Mouse (Mus musculus) liver, embryonic 16.5 days (tissue): ENCODE results near the gene Carns1. TPM values are rescaled to one million over a fixed set of nuclear protein-coding genes. Genes with fewer than 3 reads are reported as not detected.

Experiments
- ATAC-seq: fragments of 200-750 bp; cut with Nextera tagmentation; 2 replicates; pipeline ENCODE4 v1.8.0; 2017; ENCODE audit warnings: low read depth, mild to moderate bottlenecking, moderate number of reproducible peaks, moderate library complexity
- H3K27ac ChIP-seq: fragments of 300-500 bp; sonication (generic); 2 replicates; pipeline ENCODE4 v1.5.1; 2014; ENCODE audit warnings: mild to moderate bottlenecking, low read length
- H3K27me3 ChIP-seq: fragments of 300-500 bp; sonication (generic); 2 replicates; pipeline ENCODE4 v1.6.1; 2014; ENCODE audit warnings: low read depth, low read length, mixed read lengths; ENCODE audit not compliant: control insufficient read depth, insufficient read depth
- H3K36me3 ChIP-seq: fragments of 300-500 bp; sonication (generic); 2 replicates; pipeline ENCODE4 v1.6.1; 2014; ENCODE audit warnings: mild to moderate bottlenecking; ENCODE audit not compliant: control insufficient read depth, insufficient read depth
- H3K4me1 ChIP-seq: fragments of 300-500 bp; sonication (generic); 2 replicates; pipeline ENCODE4 v1.6.1; 2014; ENCODE audit warnings: low read depth, low read length, mixed read lengths; ENCODE audit not compliant: control insufficient read depth
- H3K4me2 ChIP-seq: fragments of 300-500 bp; sonication (generic); 2 replicates; pipeline ENCODE4 v1.6.1; 2014; ENCODE audit warnings: low read depth, low read length, mixed read lengths
- H3K4me3 ChIP-seq: fragments of 300-500 bp; sonication (generic); 2 replicates; pipeline ENCODE4 v1.5.1; 2014; ENCODE audit warnings: low read depth, mild to moderate bottlenecking, low read length
- H3K9ac ChIP-seq: fragments of 300-500 bp; sonication (generic); 2 replicates; pipeline ENCODE4 v1.6.1; 2014; ENCODE audit warnings: low read depth, low read length
- H3K9me3 ChIP-seq: fragments of 300-500 bp; sonication (generic); replicated peaks from 2 replicates; pipeline ENCODE4 v1.6.1; 2016; ENCODE audit warnings: low read length; ENCODE audit not compliant: control insufficient read depth
- WGBS: fragments of 180-500 bp; shearing (Covaris S2); extraction: QIAGEN DNeasy Blood & Tissue Kit; methylation state at CpG from one replicate; pipeline ENCODE4 v1.1.7; 2014; ENCODE audit not compliant: insufficient replicate concordance; 5-methylcytosine and 5-hydroxymethylcytosine counted together
- polyA plus RNA-seq: library from polyadenylated mRNA; unstranded; fragments of >200 nt; fragmentation: Nextera tagmentation; extraction: Ambion mirVana; gene quantifications from 2 replicates; pipeline ENCODE4 v1.2.1, GENCODE M21; 2015

The Carns1 gene
- polyA plus RNA-seq, 1 experiment from 2014 or later = 0.67 TPM

- 76% methylated on average over 12 of the region's 12 CpGs for WGBS
- H3K27me3 ChIP-seq = no peaks in the 10 kb centered on the region
- H3K4me1 ChIP-seq = peaks cover 59% of the 10 kb centered on the region
- no peak overlapping the region for H3K9ac ChIP-seq
- no peak overlapping the region for H3K4me3 ChIP-seq
- H3K9me3 ChIP-seq = no peaks in the 10 kb centered on the region
- peak overlapping the region; percentile 7; the same call in 1 of the 2 replicates for H3K27ac ChIP-seq
- peaks cover 33% of the 10 kb centered on the region for H3K36me3 ChIP-seq
- no peak for ATAC-seq
- H3K4me2 ChIP-seq = no peak overlapping the region
These were observed 19.7 kb upstream of the Carns1 start for GRCm38 (mm10) chr19:4194776-4195650.

DNA sequence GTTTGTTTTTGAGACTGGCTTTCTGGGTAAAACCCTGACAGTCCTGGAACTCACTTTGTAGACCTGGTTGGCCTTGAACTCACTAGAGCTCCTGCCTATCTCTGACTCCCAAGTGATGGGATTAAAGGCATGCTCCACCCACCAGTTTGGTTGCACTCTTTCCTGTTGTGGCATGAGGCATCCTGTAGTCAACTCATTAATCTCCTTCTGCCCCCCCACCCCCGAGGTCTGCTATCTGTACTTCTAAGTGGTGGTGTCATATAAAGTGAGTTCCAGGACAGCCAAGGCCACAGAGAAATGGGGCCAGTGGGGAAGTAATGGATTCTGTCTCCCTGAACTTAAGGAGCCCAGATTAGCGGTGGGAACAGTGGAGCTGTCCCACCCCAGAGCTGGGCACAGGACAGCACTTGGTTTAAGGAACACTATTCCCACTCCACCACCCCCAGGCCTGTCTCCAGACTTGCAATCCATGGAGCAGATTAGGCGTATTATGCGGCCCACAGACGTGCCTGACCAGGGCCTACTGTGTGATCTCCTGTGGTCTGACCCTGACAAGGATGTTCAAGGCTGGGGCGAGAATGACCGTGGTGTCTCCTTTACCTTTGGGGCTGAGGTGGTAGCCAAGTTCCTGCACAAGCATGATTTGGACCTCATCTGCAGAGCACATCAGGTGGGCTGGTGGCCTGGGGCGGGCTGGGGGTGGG is 18.9 kb upstream of the Carns1 start:
- H3K27ac ChIP-seq = peak overlapping the region; percentile 7; the same call in 1 of the 2 replicates

GRCm38 (mm10) chr19:4193129-4193528 is 17.9 kb upstream of the Carns1 start:
- 41% methylated on average over 6 of the region's 6 CpGs for WGBS
- ATAC-seq = no peak
- H3K27ac ChIP-seq = peak overlapping the region; percentile 90
- H3K9me3 ChIP-seq = no peaks in the 10 kb centered on the region
- no peaks in the 10 kb centered on the region for H3K27me3 ChIP-seq
- H3K4me2 ChIP-seq = peak overlapping the region; percentile 90
- peaks cover 56% of the 10 kb centered on the region for H3K4me1 ChIP-seq
- H3K36me3 ChIP-seq = peaks cover 31% of the 10 kb centered on the region
- peak overlapping the region; percentile 97 for H3K4me3 ChIP-seq
- H3K9ac ChIP-seq = peak overlapping the region; percentile 98

More for the DNA sequence above, 18.9 kb upstream of the Carns1 start:
- Histone ChIP-seq H3K9me3 (no peaks in the 10 kb centered on the region), H3K4me3 (no peak overlapping the region), H3K4me1 (peaks cover 56% of the 10 kb centered on the region), H3K4me2 (no peak overlapping the region), H3K9ac (no peak overlapping the region; the same call in 1 of the 2 replicates), H3K36me3 (peaks cover 31% of the 10 kb centered on the region), H3K27me3 (no peaks in the 10 kb centered on the region)
- no peak for ATAC-seq
- 70% methylated on average over 8 of the region's 8 CpGs for WGBS

GRCm38 (mm10) chr19:4192251-4192985 is 17.1 kb upstream of the Carns1 start:
- Histone ChIP-seq H3K27ac (peak overlapping the region; percentile 90), H3K4me3 (peak overlapping the region; percentile 97), H3K9ac (peak overlapping the region; percentile 98), H3K9me3 (no peaks in the 10 kb centered on the region), H3K27me3 (no peaks in the 10 kb centered on the region), H3K4me1 (peaks cover 55% of the 10 kb centered on the region), H3K36me3 (peaks cover 31% of the 10 kb centered on the region), H3K4me2 (peak overlapping the region; percentile 90)
- ATAC-seq = peak; percentile 44
- under 1% methylated on average over 42 of the region's 52 CpGs for WGBS

- ATAC-seq = peak; percentile 94
- Histone ChIP-seq H3K27me3 (no peaks in the 10 kb centered on the region), H3K36me3 (peaks cover 24% of the 10 kb centered on the region), H3K27ac (peak within 1 kb of the TSS; percentile 90), H3K4me1 (peaks cover 48% of the 10 kb centered on the region), H3K9me3 (no peaks in the 10 kb centered on the region), H3K4me3 (peak within 1 kb of the TSS; percentile 97), H3K4me2 (peak within 1 kb of the TSS; percentile 90), H3K9ac (peak within 1 kb of the TSS; percentile 98)
- 3% methylated on average over 40 of the region's 47 CpGs for WGBS
These were observed 16.4 kb upstream of the Carns1 start, which contains the start of gene Ppp1ca for GRCm38 (mm10) chr19:4191528-4192250. Gene Ppp1ca (plus strand): TSS chr19:4192065.

DNA sequence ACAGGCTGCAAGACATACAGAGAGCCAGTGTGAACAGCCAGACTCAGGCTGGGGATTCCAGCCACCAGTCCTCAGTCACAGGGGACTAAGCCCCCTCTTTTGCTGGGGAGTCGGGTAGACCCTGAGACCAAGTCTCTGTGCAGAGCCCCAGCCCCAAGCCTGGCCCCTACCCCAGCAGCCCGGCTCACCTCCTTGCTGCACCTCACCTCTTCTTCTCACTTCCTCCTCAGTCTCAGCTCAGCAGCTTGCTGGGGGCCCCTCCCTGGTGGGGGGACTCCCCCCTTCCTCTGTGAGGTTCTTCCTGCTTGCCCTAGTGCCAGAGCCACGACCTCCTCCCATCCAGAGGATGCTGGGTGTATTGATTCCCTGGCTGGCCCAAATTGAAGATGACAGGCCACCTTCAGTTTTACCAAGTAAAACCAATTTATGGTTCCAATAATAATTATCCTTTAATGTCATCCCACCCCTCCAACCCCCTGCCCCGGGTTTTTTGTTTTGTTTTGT is 15.6 kb upstream of the Carns1 start, which contains the start of gene Tbc1d10c:
Gene Tbc1d10c, minus strand, starts transcription at position 454 of the 504 bp plus-strand sequence.
- no peak for ATAC-seq
- H3K27me3 ChIP-seq = no peaks in the 10 kb centered on the region
- H3K36me3 ChIP-seq = peaks cover 21% of the 10 kb centered on the region
- peak within 1 kb of the TSS; percentile 90 for H3K4me2 ChIP-seq
- H3K4me1 ChIP-seq = peaks cover 40% of the 10 kb centered on the region
- no peaks in the 10 kb centered on the region for H3K9me3 ChIP-seq
- WGBS = 24% methylated on average over 4 of the region's 4 CpGs
- H3K27ac ChIP-seq = peak within 1 kb of the TSS; percentile 90
- peak within 1 kb of the TSS; percentile 97 for H3K4me3 ChIP-seq
- H3K9ac ChIP-seq = peak within 1 kb of the TSS; percentile 98

GRCm38 (mm10) chr19:4189051-4189620 is 13.9 kb upstream of the Carns1 start:
- WGBS = 75% methylated on average over 12 of the region's 12 CpGs
- peaks cover 39% of the 10 kb centered on the region for H3K4me1 ChIP-seq
- no peak for ATAC-seq

GRCm38 (mm10) chr19:4187303-4187702 is 12.0 kb upstream of the Carns1 start:
- H3K36me3 ChIP-seq = no peaks in the 10 kb centered on the region
- H3K4me3 ChIP-seq = no peak overlapping the region
- H3K27ac ChIP-seq = no peak overlapping the region
- no peak overlapping the region for H3K4me2 ChIP-seq
- H3K9ac ChIP-seq = no peak overlapping the region
- H3K27me3 ChIP-seq = no peaks in the 10 kb centered on the region
- H3K4me1 ChIP-seq = peaks cover 25% of the 10 kb centered on the region
- ATAC-seq = no peak
- no peaks in the 10 kb centered on the region for H3K9me3 ChIP-seq
- 59% methylated on average over 3 of the region's 3 CpGs for WGBS

More at GRCm38 (mm10) chr19:4189051-4189620, 13.9 kb upstream of the Carns1 start:
- Histone ChIP-seq H3K27me3 (no peaks in the 10 kb centered on the region), H3K4me3 (no peak overlapping the region), H3K4me2 (no peak overlapping the region), H3K9ac (no peak overlapping the region), H3K36me3 (peaks cover 3% of the 10 kb centered on the region), H3K9me3 (no peaks in the 10 kb centered on the region), H3K27ac (no peak overlapping the region)
